Mouse (Mus musculus): ENCODE measurements around the gene CN725425.

Gene CN725425

DNA sequence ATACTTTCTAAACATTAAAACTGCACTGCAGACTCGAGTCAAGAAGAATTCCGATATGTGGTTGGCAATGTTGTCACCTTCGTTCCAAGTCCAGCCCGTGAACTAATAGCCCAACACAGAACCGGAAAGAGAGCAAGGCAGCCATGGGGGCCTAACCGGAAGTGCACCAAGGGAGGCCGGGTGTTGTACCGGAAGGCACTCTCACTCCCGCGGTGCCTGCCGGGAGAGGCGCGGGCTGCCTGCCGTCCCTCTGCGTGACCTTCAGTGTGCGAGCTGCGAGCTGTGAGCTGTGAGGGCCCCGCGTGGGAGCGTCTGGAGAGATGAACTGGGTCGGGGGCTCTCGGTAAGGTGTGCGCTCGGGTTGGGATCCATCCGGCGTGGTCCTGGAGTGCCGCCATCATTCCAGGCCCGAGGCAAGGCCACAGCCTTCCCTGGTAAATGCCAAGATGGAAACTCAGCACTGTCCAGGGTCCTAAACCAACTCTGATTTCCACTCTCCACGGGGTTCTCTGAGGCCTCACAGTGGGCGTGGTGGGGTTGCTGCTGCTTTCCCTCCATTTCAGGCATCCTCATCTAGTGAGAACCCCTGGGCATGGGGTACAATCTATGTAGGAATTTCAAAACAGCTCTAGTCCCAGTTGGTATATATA lies at the start of gene CN725425:
CN725425 (plus strand) TSS at position 239 of the 650 bp plus-strand sequence.
- DNase-seq (ENCODE audit: low read depth, low spot score) = no peak

DNA sequence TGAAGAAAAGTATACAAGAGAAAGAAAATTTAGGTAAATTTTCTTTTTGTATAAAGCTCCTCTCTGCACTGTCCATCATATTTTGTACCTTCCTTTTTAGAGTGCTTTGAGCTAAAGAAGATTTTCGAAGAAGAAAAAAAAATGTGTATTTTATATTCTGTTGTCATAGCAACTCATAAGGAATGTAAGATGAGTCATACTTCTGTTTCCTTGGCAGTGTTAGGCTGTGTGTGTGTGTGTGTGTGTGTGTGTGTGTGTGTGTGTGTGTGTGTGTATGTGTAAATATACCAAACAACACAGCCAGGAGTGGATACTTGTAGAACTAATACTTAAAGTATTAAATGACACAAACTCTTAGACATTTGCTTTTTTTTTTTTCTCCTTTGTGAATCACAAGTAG lies 46.7 kb upstream of the CN725425 start:
- peak; percentile 46 for DNase-seq (ENCODE audit: low read depth, low spot score)

DNA sequence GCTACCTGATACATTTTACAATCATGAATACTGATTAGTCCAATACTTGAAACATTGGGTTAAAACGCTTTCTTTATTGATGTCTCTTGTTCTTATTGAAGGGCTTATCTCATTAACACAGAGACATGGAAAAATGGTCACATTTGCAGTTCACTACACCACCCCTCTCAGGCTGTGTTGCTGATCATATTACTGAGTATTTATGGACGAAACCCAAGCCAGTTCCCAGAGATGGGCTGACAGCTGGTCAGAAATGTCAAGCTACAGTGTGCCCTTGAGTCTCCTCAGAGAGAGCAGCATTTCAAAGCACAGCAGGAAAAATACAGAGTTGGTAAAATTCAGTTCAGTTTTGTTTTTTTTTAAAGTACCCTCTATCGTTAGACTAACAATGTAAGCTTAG lies 46.0 kb upstream of the CN725425 start:
- DNase-seq (ENCODE audit: low read depth, low spot score) = no peak

GRCm38 (mm10) chr15:91161153-91161552 lies 38.1 kb upstream of the CN725425 start:
- no peak for DNase-seq (ENCODE audit: low read depth, low spot score)

GRCm38 (mm10) chr15:91163454-91163853 lies 35.8 kb upstream of the CN725425 start:
- no peak for DNase-seq (ENCODE audit: low read depth, low spot score)

DNA sequence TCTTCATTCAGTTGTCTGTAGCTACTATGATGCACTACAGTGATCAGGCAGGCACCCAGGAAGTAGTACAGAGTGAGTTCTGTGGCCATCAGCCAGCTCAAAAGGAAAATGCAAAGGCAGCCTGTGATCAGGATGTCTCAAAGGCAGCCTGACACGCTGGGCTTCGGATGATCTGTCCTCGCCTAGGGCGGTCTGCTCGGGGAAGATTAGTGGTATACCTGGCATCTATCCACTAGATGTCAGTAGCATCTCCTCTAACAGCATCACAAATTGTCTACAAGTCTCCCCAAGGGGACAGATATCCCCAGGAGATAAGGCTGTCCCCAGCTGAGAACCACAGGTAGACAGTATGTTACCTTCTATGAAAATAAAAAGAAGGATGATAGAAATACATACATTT lies 34.3 kb upstream of the CN725425 start:
- peak; percentile 81 for DNase-seq (ENCODE audit: low read depth, low spot score)

GRCm38 (mm10) chr15:91167850-91168562 lies 31.3 kb upstream of the CN725425 start:
- peak; percentile 23 for DNase-seq (ENCODE audit: low read depth, low spot score)

DNA sequence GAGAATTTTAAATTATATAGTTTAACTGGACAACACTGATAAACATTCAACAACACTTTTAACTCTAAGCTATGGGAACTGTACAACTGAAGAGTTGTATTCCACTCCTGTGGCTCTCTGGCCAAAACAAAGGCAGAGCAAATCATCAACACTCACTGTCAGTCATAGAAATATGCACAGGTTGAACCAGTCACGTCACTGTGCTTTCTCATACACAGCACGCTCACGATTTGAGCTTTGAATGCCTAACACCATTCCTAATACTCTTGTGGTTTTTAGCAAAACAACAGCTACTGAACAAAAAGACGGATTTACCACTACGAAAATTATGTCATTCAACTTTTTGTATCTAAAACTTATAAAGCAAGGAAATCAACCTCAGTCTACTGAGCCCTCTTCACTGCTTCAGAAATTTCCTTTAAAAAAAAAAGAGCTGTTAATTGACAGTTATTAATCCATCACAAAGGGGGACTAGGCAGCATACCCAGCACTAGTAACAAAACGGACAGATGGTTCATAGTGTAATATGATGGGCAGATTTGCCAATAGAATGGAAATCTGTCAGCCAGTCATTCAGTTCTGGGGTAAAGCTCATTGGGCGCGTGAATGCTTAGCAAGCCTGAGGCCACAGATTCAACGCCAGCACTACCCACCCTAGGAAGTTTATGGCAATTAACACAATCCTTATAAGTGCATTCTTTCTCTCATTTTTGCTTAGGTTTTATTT lies 28.5 kb upstream of the CN725425 start:
- no peak for DNase-seq (ENCODE audit: low read depth, low spot score)

DNA sequence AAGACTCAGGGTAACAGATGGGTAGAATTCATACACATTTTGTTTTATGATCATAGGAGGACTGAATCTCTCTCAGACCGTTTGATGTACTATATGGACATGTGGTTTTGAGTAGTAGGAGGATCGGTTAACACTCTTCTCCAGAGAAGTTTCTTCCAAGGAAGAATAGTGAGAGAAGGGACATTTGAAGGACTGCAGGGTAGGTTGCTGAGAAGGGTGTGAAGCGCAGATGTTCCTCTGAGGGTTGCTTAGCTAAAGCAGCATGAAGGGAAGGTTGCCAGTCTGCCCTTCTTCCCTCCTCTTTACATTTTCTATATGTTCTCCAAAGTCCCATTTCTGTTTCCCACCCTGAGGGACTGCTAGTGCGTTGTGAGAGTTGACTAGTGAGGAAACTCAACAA lies 28.0 kb upstream of the CN725425 start:
- DNase-seq (ENCODE audit: low read depth, low spot score) = peak; percentile 62

GRCm38 (mm10) chr15:91172193-91172592 lies 27.1 kb upstream of the CN725425 start:
- DNase-seq (ENCODE audit: low read depth, low spot score) = no peak

GRCm38 (mm10) chr15:91178656-91179314 lies 20.5 kb upstream of the CN725425 start:
- no peak for DNase-seq (ENCODE audit: low read depth, low spot score)

DNA sequence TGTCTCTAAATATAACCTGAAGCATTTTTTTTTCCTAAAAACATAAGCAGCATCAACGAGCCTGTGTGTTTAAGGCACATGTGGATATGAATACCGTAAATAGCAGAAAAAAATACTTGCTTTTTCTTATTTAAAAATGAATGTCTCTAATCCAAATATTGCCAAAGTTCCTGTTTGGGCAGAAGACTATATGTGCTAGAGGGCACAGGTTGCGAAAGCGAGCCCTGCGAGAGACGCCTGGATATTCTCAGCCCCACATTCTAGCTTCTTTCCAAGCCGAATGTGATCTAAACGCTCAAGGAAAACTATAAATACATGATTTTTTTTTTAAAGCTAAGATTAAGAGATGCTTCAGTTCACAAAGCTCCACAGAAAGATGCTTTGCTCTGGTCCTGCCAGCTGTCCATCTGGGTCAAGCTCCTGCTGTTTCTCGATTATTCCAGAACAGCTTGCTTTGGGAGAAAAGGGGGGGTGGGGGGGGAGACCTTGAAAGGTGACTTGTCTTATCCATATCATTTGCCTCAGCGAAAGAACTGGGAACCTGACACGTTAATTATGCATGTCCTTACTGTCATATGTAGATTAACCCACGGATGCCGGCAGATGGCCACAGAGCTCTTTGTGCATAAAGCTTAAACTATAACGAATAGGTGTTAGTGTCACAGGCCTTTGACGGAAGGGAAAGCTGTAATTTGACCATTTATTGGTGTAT lies 19.2 kb upstream of the CN725425 start:
- peak; percentile 57 for DNase-seq (ENCODE audit: low read depth, low spot score)

DNA sequence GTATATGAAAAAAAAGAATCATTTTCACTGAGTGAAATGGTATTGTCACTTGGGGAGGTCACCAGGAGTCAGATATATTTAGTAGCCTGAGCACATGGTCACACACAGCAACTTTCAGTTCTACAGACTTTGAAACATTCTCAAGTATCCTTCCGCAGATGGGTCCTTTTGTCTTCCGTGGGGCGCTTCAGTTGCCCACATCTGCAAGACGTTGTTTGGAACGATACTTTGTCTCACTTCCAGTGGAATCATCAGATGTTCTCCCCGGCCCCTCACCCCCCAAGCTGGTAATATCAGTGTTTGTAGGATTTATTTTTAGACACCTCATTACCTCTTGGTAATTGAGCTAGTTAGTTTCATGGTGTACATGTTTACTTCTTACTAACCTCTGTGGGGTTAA lies 12.9 kb upstream of the CN725425 start:
- DNase-seq (ENCODE audit: low read depth, low spot score) = no peak

DNA sequence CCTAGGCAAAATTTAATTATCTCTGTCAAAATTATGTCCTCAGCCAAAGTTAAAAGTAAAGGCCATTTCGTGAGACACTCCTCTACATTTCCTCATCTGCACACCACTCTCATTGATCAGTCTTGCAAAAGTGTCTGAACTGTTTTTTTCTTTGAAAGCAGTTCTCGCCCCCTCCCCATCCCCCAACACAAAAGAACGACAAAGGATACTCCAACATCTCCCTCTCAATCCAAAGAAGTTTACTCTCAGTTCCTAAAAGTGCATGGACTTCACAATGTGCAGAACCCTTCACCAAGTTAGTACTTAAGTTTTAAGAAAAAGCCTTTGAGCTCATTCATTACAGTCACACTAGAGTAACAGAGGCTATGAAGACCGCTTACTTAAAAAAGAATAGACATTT lies 9.3 kb upstream of the CN725425 start:
- DNase-seq (ENCODE audit: low read depth, low spot score) = no peak

DNA sequence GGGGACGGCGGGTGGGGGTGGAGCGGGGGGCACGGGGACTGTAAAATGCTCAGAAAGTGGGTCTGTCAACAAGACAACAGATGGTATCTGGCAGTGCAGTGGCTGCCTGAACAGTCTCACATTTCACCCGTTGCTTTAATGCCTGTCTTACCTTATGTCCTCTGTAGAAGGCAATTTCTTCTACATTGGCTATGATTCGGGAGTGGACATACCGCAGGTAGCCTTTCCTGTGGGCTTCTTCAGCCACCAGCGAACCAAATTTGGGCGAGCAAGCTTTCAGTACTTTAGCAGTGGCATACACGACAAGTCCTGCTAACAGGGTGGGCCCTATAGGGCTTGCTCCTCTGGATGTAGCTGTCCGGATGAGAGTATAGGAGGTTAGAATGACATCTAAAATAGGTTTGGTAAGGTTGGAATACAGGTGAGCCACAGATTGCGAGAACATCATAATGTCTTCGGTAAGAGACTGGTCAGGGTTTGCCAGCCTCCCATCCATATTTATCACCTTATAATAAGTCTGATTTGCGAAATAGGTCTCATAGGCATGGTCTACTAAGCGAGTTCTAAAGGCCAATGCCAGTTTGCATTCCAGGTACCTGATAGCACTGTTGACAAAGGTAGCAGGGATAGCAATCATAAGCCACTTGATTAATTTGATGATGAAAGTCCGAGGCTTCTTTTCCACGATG lies 8.6 kb upstream of the CN725425 start:
- DNase-seq (ENCODE audit: low read depth, low spot score) = peak; percentile 58

- DNase-seq (ENCODE audit: low read depth, low spot score) = peak; percentile 91
Observed at GRCm38 (mm10) chr15:91191412-91192222, 7.7 kb upstream of the CN725425 start, which contains the start of gene Abcd2. Gene Abcd2, minus strand, starts transcription at chr15:91191799.

DNA sequence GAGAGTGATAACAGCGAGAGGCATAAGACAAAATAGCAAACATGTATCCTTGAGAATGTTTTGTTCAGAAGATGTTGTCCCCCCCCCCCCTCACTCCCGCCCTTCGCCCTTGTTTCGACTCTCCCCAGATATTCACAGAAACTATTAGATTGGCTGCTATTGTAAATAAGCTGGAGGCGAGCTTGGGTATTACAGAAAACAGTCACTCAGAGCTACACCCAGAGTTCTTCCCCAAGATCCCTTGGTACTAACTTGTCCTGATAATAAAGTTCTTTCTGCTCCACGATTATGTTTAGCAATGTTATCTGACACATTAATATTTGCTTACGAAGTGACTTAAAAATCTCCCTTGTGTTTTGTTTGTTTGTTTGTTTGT lies 7.1 kb upstream of the CN725425 start:
- DNase-seq (ENCODE audit: low read depth, low spot score) = no peak

DNA sequence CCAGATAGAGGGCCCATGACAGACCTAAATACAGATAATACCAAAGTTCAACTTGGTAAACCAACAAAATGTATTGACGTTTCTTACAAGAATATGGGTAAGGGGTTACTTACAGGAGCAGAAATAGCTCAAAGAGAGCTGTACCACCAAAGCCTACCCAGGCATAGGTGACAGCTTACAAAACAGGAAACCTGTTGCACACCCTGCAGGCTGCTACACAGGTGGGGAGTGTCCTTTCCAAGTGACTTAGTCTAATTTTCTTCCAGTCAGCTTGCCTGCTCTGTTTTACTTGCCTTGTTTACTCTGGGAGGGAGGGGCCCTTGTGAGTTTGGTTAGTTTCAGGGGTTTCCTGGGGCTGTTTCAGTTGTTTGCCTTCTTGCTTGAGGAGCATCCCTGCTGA lies 1.5 kb downstream of the CN725425 start:
- DNase-seq (ENCODE audit: low read depth, low spot score) = no peak

GRCm38 (mm10) chr15:91202486-91202885 lies 3.2 kb downstream of the CN725425 start:
- no peak for DNase-seq (ENCODE audit: low read depth, low spot score)

DNA sequence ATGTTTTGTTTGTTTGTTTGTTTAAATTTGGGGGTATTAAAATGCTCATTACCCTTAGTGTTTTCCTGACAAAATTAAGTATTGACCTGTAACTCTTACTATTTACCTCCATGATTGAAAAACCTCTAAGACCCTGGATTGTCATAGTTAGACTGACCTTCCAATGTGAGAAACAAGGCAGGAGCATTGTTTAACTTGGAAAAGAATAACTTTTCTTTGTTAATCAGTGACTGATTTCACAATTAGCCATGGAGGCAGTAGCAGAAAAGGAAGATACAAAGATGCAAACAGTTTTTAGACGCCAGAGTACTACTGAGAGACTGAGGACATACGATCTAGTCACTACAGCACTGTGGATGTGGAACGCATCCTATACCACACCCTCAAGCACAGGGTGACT lies 4.2 kb downstream of the CN725425 start:
- no peak for DNase-seq (ENCODE audit: low read depth, low spot score)
